In genomic region chr2:30212169-30212545, GRCm38 (mm10) we compare ENCODE assay signal across 25 mouse cellular contexts. TPM values are rescaled to one million over a fixed set of nuclear protein-coding genes. Genes with fewer than 3 reads are reported as not detected.
DNase-seq lines count a peak whose midpoint lies in the region; ATAC-seq and TF ChIP-seq lines count a peak whose summit lies in the region.
"Had no signal": no experiment of that assay in that cellular context is flagged by ENCODE, and none has a peak within 500 bp of the region (broad histone marks: within the 10 kb centered on the region; RNA-seq: fewer than 3 reads in every experiment).

No protein-coding gene starts in this region.

- WGBS in liver, embryonic 11.5 days = 69% methylated on average over 4 of the region's 4 CpGs
- 56% methylated on average over 4 of the region's 4 CpGs for WGBS in liver, embryonic 15.5 days (ENCODE audit: insufficient replicate concordance)

- no peak overlapping the region for H3K9ac ChIP-seq in liver, embryonic 11.5 days (ENCODE audit: low read depth, low read length)
- no peak overlapping the region for H3K9ac ChIP-seq in liver, embryonic 15.5 days
- H3K9ac ChIP-seq: embryonic facial prominence, embryonic 12.5 days; embryonic facial prominence, embryonic 15.5 days; forebrain, postnatal 0 days; hindbrain, embryonic 13.5 days had no signal

- no peak overlapping the region for H3K4me3 ChIP-seq in gastrocnemius, adult 2 months
- no peak overlapping the region for H3K4me3 ChIP-seq in liver, embryonic 11.5 days (ENCODE audit: low read depth, low read length)
- H3K4me3 ChIP-seq in liver, embryonic 15.5 days (replicated peaks) = no peak overlapping the region
- H3K4me3 ChIP-seq: embryonic facial prominence, embryonic 12.5 days; embryonic facial prominence, embryonic 15.5 days; hindbrain, embryonic 10.5 days; hindbrain, embryonic 13.5 days had no signal

- H3K9me3 ChIP-seq in liver, embryonic 11.5 days (ENCODE audit: control insufficient read depth, low read length) = no peaks in the 10 kb centered on the region
- no peaks in the 10 kb centered on the region for H3K9me3 ChIP-seq in liver, embryonic 15.5 days (replicated peaks)
- H3K9me3 ChIP-seq: embryonic facial prominence, embryonic 12.5 days; embryonic facial prominence, embryonic 15.5 days; hindbrain, embryonic 10.5 days; hindbrain, embryonic 13.5 days had no signal

- DNase-seq in gastrocnemius, adult 2 months = peak; percentile 10
- no peak for DNase-seq in gastrocnemius, adult 18-20 months (ENCODE audit: low spot score)
- DNase-seq in liver, embryonic 11.5 days (ENCODE audit: low spot score) = no peak
- DNase-seq in urinary bladder, postnatal 36 days (ENCODE audit: low spot score in 2 of 2) = no peak
- no peak for DNase-seq in thymus, postnatal 25 days
- DNase-seq: cerebellum, adult 11 months; cerebellum, adult 2 months; cerebellum, adult 9-11 months; cerebellum, postnatal 25 days; forebrain, postnatal 0 days; gastrocnemius, postnatal 10 days; gastrocnemius, postnatal 36 days; heart, postnatal 36 days had no signal

- no peaks in the 10 kb centered on the region for H3K27me3 ChIP-seq in liver, embryonic 11.5 days (replicated peaks; ENCODE audit: control insufficient read depth, insufficient read depth, low read length)
- H3K27me3 ChIP-seq in liver, embryonic 15.5 days = no peaks in the 10 kb centered on the region
- H3K27me3 ChIP-seq: embryonic facial prominence, embryonic 12.5 days; embryonic facial prominence, embryonic 15.5 days; hindbrain, embryonic 13.5 days had no signal

- no peak for TF ChIP-seq CTCF in gastrocnemius, adult 2 months (IDR thresholded peaks at IDR 0.05)

- H3K4me2 ChIP-seq in liver, embryonic 11.5 days = no peak overlapping the region
- no peak overlapping the region for H3K4me2 ChIP-seq in liver, embryonic 15.5 days
- H3K4me2 ChIP-seq: embryonic facial prominence, embryonic 12.5 days; embryonic facial prominence, embryonic 15.5 days; heart, embryonic 11.5 days; hindbrain, embryonic 13.5 days had no signal

- H3K36me3 ChIP-seq in liver, embryonic 11.5 days (ENCODE audit: control insufficient read depth, insufficient read depth, low read length) = no peaks in the 10 kb centered on the region
- H3K36me3 ChIP-seq in liver, embryonic 15.5 days (replicated peaks) = no peaks in the 10 kb centered on the region
- H3K36me3 ChIP-seq: embryonic facial prominence, embryonic 12.5 days; embryonic facial prominence, embryonic 15.5 days; hindbrain, embryonic 10.5 days; hindbrain, embryonic 13.5 days had no signal

- no peaks in the 10 kb centered on the region; the same call in 1 of the 2 replicates for H3K4me1 ChIP-seq in liver, embryonic 11.5 days (replicated peaks; ENCODE audit: control insufficient read depth, insufficient read depth, low read length)
- peaks cover 11% of the 10 kb centered on the region; the same call in 1 of the 2 replicates for H3K4me1 ChIP-seq in liver, embryonic 15.5 days (replicated peaks)
- H3K4me1 ChIP-seq: embryonic facial prominence, embryonic 12.5 days; embryonic facial prominence, embryonic 15.5 days had no signal

- no peak overlapping the region for H3K27ac ChIP-seq in gastrocnemius, adult 2 months
- H3K27ac ChIP-seq in liver, embryonic 11.5 days (ENCODE audit: low read depth, low read length) = peak overlapping the region; percentile 43; the same call in 1 of the 2 replicates
- H3K27ac ChIP-seq in liver, embryonic 15.5 days (replicated peaks) = peak overlapping the region; percentile 59
- H3K27ac ChIP-seq: embryonic facial prominence, embryonic 12.5 days; embryonic facial prominence, embryonic 15.5 days; hindbrain, embryonic 10.5 days; hindbrain, embryonic 13.5 days had no signal

- no peak for ATAC-seq in liver, embryonic 11.5 days (replicated peaks; ENCODE audit: low FRiP score)
- ATAC-seq in liver, embryonic 15.5 days (ENCODE audit: insufficient read depth) = no peak
- ATAC-seq: activated CD4-positive, CD25-positive, alpha-beta regulatory T cell, adult 4 months; forebrain, embryonic 14.5 days; forebrain, postnatal 0 days; hindbrain, embryonic 16.5 days; inflammation-experienced regulatory T-cells, adult 6 months had no signal

- intact Hi-C loops in gastrocnemius, adult 2 months (cut with DNase I) = no loop called here

RNA-seq across cellular contexts. Expression of gene Kyat1, which starts 6.5 kb away (rescaled TPM):
- 10 to 100 TPM; 23.4 to 30.3 TPM for total RNA-seq in gastrocnemius, adult 2 months (2021)
- total RNA-seq in gastrocnemius, adult 18-20 months (2021) = 10 to 100 TPM; 25.3 to 26.9 TPM
- polyA plus RNA-seq in liver, embryonic 11.5 days (2014; fragmentation: Nextera tagmentation; extraction: Ambion mirVana) = 17.7 and 18.2 TPM in 2 replicates
- polyA plus RNA-seq in liver, embryonic 15.5 days (2015; fragmentation: Nextera tagmentation; extraction: Ambion mirVana) = 11.7 and 13.9 TPM in 2 replicates

RNA-seq across cellular contexts. Expression of gene Lrrc8a, which starts 25.4 kb away (rescaled TPM):
- total RNA-seq in gastrocnemius, adult 2 months (2021) = 10 to 100 TPM; 19.6 to 37.9 TPM
- total RNA-seq in gastrocnemius, adult 18-20 months (2021) = 10 to 100 TPM; 24.5 to 28.4 TPM
- 21.4 and 21.7 TPM in 2 replicates for polyA plus RNA-seq in liver, embryonic 11.5 days (2014; fragmentation: Nextera tagmentation; extraction: Ambion mirVana)
- 10.5 and 11.6 TPM in 2 replicates for polyA plus RNA-seq in liver, embryonic 15.5 days (2015; fragmentation: Nextera tagmentation; extraction: Ambion mirVana)

RNA-seq across cellular contexts. Expression of gene Gm28035, which starts 28.2 kb away (rescaled TPM):
- total RNA-seq in gastrocnemius, adult 2 months (2021) = 1 to 10 TPM; 1.1 to 1.4 TPM
- 1 to 10 TPM in 1 of 2 experiments, under 1 TPM in 1; 0.55 to 1.2 TPM for total RNA-seq in gastrocnemius, adult 18-20 months (2021)
- 0.16 and 0.23 TPM in 2 replicates for polyA plus RNA-seq in liver, embryonic 11.5 days (2014; fragmentation: Nextera tagmentation; extraction: Ambion mirVana)
- 0.10 and 0.16 TPM in 2 replicates for polyA plus RNA-seq in liver, embryonic 15.5 days (2015; fragmentation: Nextera tagmentation; extraction: Ambion mirVana)
- total RNA-seq: common myeloid progenitor, adult 5-6 weeks; granulocyte monocyte progenitor cell, adult 5-6 weeks had no signal
- polyA plus RNA-seq: activated CD4-positive, CD25-positive, alpha-beta regulatory T cell, adult 4 months; heart, embryonic 11.5 days; hindbrain, embryonic 10.5 days had no signal

RNA-seq across cellular contexts. Expression of gene Spout1, which starts 33.9 kb away (rescaled TPM):
- total RNA-seq in gastrocnemius, adult 2 months (2021) = 1 to 10 TPM; 4.2 to 4.5 TPM
- total RNA-seq in gastrocnemius, adult 18-20 months (2021) = 1 to 10 TPM; 4.2 to 4.7 TPM
- polyA plus RNA-seq in liver, embryonic 11.5 days (2014; fragmentation: Nextera tagmentation; extraction: Ambion mirVana) = 85.0 and 87.2 TPM in 2 replicates
- polyA plus RNA-seq in liver, embryonic 15.5 days (2015; fragmentation: Nextera tagmentation; extraction: Ambion mirVana) = 24.9 and 27.3 TPM in 2 replicates

RNA-seq across cellular contexts. Expression of gene Endog, which starts 40.9 kb away (rescaled TPM):
- total RNA-seq in gastrocnemius, adult 2 months (2021) = 10 to 100 TPM; 50.8 to 67.6 TPM
- total RNA-seq in gastrocnemius, adult 18-20 months (2021) = 10 to 100 TPM; 50.1 to 52.0 TPM
- polyA plus RNA-seq in liver, embryonic 11.5 days (2014; fragmentation: Nextera tagmentation; extraction: Ambion mirVana) = 27.1 and 29.1 TPM in 2 replicates
- polyA plus RNA-seq in liver, embryonic 15.5 days (2015; fragmentation: Nextera tagmentation; extraction: Ambion mirVana) = 17.9 and 22.1 TPM in 2 replicates
